Comparison of ENCODE assay signal across 9 mouse cellular contexts in genomic region chr14:24762468-24763274, GRCm38 (mm10).
DNase-seq lines count a peak whose midpoint lies in the region; ATAC-seq and TF ChIP-seq lines count a peak whose summit lies in the region.
"Had no signal": no experiment of that assay in that cellular context is flagged by ENCODE, and none has a peak within 500 bp of the region (broad histone marks: within the 10 kb centered on the region; RNA-seq: fewer than 3 reads in every experiment).

No protein-coding gene starts in this region.

- no peaks in the 10 kb centered on the region for H3K36me3 ChIP-seq in embryonic facial prominence, embryonic 11.5 days (replicated peaks; ENCODE audit: control insufficient read depth, insufficient read depth, low read depth, low read length)
- no peaks in the 10 kb centered on the region for H3K36me3 ChIP-seq in intestine, embryonic 15.5 days
- H3K36me3 ChIP-seq in neural tube, embryonic 13.5 days = no peaks in the 10 kb centered on the region
- no peaks in the 10 kb centered on the region for H3K36me3 ChIP-seq in liver, embryonic 12.5 days

- DNase-seq in layer of hippocampus, adult 2 months (ENCODE audit: low spot score in 2 of 2) = no peak
- no peak for DNase-seq in layer of hippocampus, adult 9-11 months
- DNase-seq in embryonic facial prominence, embryonic 11.5 days (ENCODE audit: low spot score) = peak; percentile 68
- DNase-seq in spleen, adult 18-20 months = no peak
- DNase-seq in right cerebral cortex, adult 2 months (ENCODE audit: low spot score in 2 of 2) = no peak
- DNase-seq: liver, postnatal 0 days had no signal

- peak; percentile 30; the same call in 1 of the 2 replicates for ATAC-seq in embryonic facial prominence, embryonic 11.5 days (replicated peaks; ENCODE audit: insufficient number of reproducible peaks, low FRiP score, low TSS enrichment, low read depth)
- ATAC-seq in intestine, embryonic 15.5 days = peak; percentile 64
- peak; percentile 80 for ATAC-seq in neural tube, embryonic 13.5 days (ENCODE audit: low read depth)
- no peak for ATAC-seq in liver, embryonic 12.5 days
- ATAC-seq: liver, postnatal 0 days had no signal

- no peaks in the 10 kb centered on the region for H3K9me3 ChIP-seq in embryonic facial prominence, embryonic 11.5 days (replicated peaks; ENCODE audit: control insufficient read depth, low read length)
- H3K9me3 ChIP-seq in intestine, embryonic 15.5 days = no peaks in the 10 kb centered on the region
- H3K9me3 ChIP-seq in neural tube, embryonic 13.5 days = no peaks in the 10 kb centered on the region
- no peaks in the 10 kb centered on the region for H3K9me3 ChIP-seq in liver, embryonic 12.5 days (replicated peaks)

- H3K27me3 ChIP-seq in embryonic facial prominence, embryonic 11.5 days (ENCODE audit: control insufficient read depth, insufficient read depth, low read length) = no peaks in the 10 kb centered on the region
- no peaks in the 10 kb centered on the region for H3K27me3 ChIP-seq in intestine, embryonic 15.5 days (replicated peaks)
- H3K27me3 ChIP-seq in neural tube, embryonic 13.5 days = no peaks in the 10 kb centered on the region
- H3K27me3 ChIP-seq in liver, embryonic 12.5 days (replicated peaks) = no peaks in the 10 kb centered on the region

- H3K4me2 ChIP-seq in embryonic facial prominence, embryonic 11.5 days (ENCODE audit: low read depth, low read length) = no peak overlapping the region
- no peak overlapping the region for H3K4me2 ChIP-seq in intestine, embryonic 15.5 days (replicated peaks)
- H3K4me2 ChIP-seq in neural tube, embryonic 13.5 days = no peak overlapping the region
- H3K4me2 ChIP-seq in liver, embryonic 12.5 days = no peak overlapping the region

- H3K4me1 ChIP-seq in embryonic facial prominence, embryonic 11.5 days (ENCODE audit: control insufficient read depth, insufficient read depth, low read length) = no peaks in the 10 kb centered on the region
- 0 out of 2 replicates have a peak, but pooled peaks cover 3% of the 10 kb centered on the region for H3K4me1 ChIP-seq in intestine, embryonic 15.5 days (replicated peaks)
- peaks cover 77% of the 10 kb centered on the region for H3K4me1 ChIP-seq in neural tube, embryonic 13.5 days (replicated peaks)
- H3K4me1 ChIP-seq in liver, embryonic 12.5 days = no peaks in the 10 kb centered on the region

- H3K9ac ChIP-seq in embryonic facial prominence, embryonic 11.5 days (replicated peaks; ENCODE audit: low read length) = no peak overlapping the region
- H3K9ac ChIP-seq in intestine, embryonic 15.5 days = no peak overlapping the region
- peak overlapping the region; percentile 47 for H3K9ac ChIP-seq in neural tube, embryonic 13.5 days
- no peak overlapping the region for H3K9ac ChIP-seq in liver, embryonic 12.5 days
- H3K9ac ChIP-seq: liver, postnatal 0 days had no signal

- 8% methylated on average over 7 of the region's 7 CpGs for WGBS in embryonic facial prominence, embryonic 11.5 days
- 14% methylated on average over 7 of the region's 7 CpGs for WGBS in intestine, embryonic 15.5 days
- 12% methylated on average over 7 of the region's 7 CpGs for WGBS in neural tube, embryonic 13.5 days
- WGBS in liver, embryonic 12.5 days (ENCODE audit: insufficient replicate concordance) = 18% methylated on average over 7 of the region's 7 CpGs

- TF ChIP-seq CTCF in layer of hippocampus, adult 2 months (conservative IDR thresholded peaks at IDR 0.05) = peak; percentile 73

- H3K27ac ChIP-seq in layer of hippocampus, adult 2 months = no peak overlapping the region
- H3K27ac ChIP-seq in embryonic facial prominence, embryonic 11.5 days (replicated peaks; ENCODE audit: low read depth, low read length) = no peak overlapping the region
- H3K27ac ChIP-seq in intestine, embryonic 15.5 days = no peak overlapping the region
- peak overlapping the region; percentile 83 for H3K27ac ChIP-seq in neural tube, embryonic 13.5 days (replicated peaks)
- H3K27ac ChIP-seq in liver, embryonic 12.5 days = no peak overlapping the region

- no peak overlapping the region for H3K4me3 ChIP-seq in layer of hippocampus, adult 2 months
- no peak overlapping the region for H3K4me3 ChIP-seq in embryonic facial prominence, embryonic 11.5 days (ENCODE audit: low read depth, low read length)
- H3K4me3 ChIP-seq in intestine, embryonic 15.5 days (replicated peaks) = no peak overlapping the region
- no peak overlapping the region for H3K4me3 ChIP-seq in neural tube, embryonic 13.5 days
- H3K4me3 ChIP-seq in liver, embryonic 12.5 days = no peak overlapping the region
